Mouse (Mus musculus): Measurements from ENCODE around the gene Creb1.

DNA sequence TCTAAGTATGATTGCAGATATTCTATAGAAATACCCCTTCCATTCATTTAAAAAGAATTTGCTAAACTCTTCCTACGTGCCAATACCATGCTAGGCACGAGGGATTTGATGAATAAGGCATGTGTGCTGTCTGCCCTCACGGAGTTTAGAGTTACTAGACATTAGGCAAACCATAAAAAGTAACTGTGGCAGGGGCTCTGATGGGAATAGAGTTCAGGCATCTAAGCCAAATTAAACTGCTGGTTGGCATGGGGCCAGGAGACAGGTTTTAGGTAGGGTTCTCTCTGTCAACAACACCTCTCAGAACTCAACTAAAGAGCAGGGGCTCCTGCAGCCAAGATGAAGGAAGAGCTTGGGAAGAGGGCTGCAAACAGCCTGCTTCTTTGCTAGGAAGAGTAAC is 10.7 kb upstream of the Creb1 start:
- TF ChIP-seq CTCF (IDR thresholded peaks at IDR 0.05; ENCODE audit: low read depth, low read length): no peak
- no peak for TF ChIP-seq GATA2 (IDR thresholded peaks at IDR 0.05; ENCODE audit: borderline replicate concordance, low read depth, low read length)
- TF ChIP-seq TAL1 (conservative IDR thresholded peaks at IDR 0.05; ENCODE audit: low read depth, low read length): no peak
- TF ChIP-seq POLR2AphosphoS5 (IDR thresholded peaks at IDR 0.05; ENCODE audit: insufficient replicate concordance, low read depth, low read length): no peak
- TF ChIP-seq GATA1 (IDR thresholded peaks at IDR 0.05; ENCODE audit: borderline replicate concordance, low read length): no peak
